Mouse (Mus musculus): Measurements from ENCODE around the gene Gpr25.

GRCm38 (mm10) chr1:136309193-136309592, 48.5 kb upstream of the Gpr25 start:
- TF ChIP-seq CHD2 (IDR thresholded peaks at IDR 0.05; ENCODE audit: low read depth, low read length) (no peak), MAFK (IDR thresholded peaks at IDR 0.05; ENCODE audit: insufficient read depth, low read depth, low read length) (no peak), HCFC1 (IDR thresholded peaks at IDR 0.05; ENCODE audit: borderline replicate concordance, insufficient read depth, low read length) (no peak), ZNF384 (IDR thresholded peaks at IDR 0.05; ENCODE audit: low read depth, low read length) (no peak)

All from ES-E14 (cell line).